Mouse (Mus musculus): Measurements from ENCODE around the gene Abcc3. TPM values are rescaled to one million over a fixed set of nuclear protein-coding genes. Genes with fewer than 3 reads are reported as not detected.

The Abcc3 gene
- total RNA-seq (2021): 1 to 10 TPM; 2.5 to 3.7 TPM
- long read RNA-seq, experiment 1: 0 reads
- long read RNA-seq, experiment 2, partial matches to known transcripts: 0 of 1 reads
- long read RNA-seq, experiment 2, other reads (novel, unspliced or antisense): 1 of 1 reads

DNA sequence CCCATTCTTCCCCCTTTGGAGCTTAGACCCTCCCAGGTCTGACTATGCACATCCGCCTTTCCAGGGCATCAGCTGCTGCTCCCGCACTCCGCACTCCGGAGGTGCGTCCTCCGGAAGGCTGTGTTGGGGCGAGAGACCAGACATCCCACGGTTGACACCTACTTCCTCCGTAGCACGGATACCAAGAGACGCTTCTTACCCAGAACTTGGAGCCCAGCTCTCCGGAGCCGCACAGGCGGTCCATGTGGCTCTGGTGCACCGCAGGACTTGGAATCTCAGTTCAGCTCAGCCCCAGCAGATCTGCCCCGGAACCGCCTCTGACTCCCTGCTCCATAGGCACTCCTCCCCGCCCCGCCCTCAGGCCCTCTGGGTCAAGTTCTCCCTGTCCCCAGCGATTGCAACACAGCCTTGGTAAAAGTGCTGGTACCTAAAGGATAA lies at the start of gene Abcc3:
Gene Abcc3, minus strand, starts transcription at position 326 of the 438 bp plus-strand sequence.
- DNase-seq (ENCODE audit: low spot score in 2 of 2): no peak

DNA sequence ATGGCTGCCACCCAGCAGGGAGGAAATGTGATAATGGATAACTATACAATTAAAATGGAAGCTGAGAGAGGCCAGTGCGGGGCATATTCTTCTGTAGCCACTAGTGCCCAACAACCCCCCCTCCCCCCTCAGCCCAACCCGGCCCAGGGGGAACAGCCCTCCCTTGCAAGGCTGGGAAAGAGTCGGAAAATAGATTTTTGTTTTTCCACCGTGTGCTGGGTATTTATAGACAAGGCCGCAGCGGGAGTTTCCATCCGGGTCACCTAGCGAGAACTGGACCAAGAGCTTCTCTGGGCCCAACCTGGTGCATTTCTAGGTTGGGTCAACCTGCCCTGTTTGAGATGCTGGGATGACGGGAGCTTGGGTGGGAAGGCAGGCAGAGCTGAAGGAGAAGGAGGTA lies 49.0 kb upstream of the Abcc3 start:
- no peak for DNase-seq (ENCODE audit: low spot score in 2 of 2)

DNA sequence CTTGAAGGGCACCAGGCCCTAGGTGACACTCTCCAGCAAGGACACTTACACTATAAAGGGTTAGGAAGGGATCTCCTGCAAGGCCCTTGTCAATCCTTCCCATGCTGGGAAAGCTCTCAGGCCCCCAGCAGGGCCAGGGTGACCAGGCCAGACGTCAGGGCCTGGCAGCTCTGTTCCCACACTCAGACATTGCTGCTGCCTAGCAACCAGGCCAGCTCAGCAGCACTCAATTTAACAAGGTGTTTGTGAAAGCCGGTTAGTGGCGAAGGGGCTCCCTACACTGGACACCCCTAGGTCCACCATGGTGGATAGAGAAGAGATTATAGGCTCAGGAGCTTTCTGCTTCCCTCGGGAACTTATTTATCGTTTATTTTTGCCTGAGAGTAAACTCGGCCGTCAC lies 48.3 kb upstream of the Abcc3 start:
- no peak for DNase-seq (ENCODE audit: low spot score in 2 of 2)

DNA sequence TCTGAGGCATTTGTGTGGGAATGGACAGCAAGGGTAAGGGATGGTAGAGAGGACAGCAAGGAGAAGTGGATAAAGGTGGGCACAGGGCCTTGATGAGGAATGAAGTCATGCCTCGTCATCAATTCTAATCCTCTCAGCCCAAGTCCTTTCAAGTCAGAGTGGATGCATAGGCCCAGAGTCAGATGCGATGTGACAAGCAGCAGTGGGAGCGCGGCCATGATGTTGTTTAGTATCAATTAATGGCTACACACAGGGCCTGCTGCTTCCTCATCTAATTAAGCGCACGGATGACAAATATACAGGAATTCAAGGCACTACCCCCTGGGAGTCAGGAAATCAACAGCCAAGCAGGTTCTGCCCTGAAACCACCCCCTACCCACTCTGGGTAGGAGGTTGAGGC lies 47.6 kb upstream of the Abcc3 start:
- no peak for DNase-seq (ENCODE audit: low spot score in 2 of 2)

DNA sequence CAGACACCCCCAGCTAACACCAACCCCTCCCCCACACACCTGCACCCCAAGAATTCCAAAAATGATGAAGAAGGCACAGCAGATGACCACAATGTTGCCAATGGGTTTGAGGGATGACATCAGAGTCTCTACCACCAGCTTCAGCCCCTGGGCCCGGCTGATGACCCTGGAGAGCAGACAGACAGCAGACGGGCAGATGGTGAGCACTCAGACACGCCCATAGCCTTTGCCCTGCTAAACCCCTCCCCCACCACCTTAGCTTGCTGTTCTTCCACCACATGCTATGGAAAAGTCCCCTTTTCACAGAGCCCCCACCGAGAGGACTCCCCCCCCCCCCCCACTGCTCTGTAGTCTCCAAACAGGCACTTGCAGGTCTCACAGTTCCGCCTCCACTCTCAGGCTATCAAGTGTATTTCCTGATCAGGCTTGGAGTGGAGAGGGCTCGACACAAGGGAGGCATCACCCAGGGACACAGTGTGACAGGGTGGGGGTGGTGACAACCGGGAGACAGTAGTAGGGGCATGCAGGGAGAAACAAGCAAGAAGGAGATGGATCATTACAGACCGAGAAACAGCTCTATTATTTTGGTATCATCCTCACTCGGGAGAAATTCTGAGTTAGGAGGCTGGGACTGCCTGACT lies 36.3 kb upstream of the Abcc3 start:
- DNase-seq (ENCODE audit: low spot score in 2 of 2): no peak

DNA sequence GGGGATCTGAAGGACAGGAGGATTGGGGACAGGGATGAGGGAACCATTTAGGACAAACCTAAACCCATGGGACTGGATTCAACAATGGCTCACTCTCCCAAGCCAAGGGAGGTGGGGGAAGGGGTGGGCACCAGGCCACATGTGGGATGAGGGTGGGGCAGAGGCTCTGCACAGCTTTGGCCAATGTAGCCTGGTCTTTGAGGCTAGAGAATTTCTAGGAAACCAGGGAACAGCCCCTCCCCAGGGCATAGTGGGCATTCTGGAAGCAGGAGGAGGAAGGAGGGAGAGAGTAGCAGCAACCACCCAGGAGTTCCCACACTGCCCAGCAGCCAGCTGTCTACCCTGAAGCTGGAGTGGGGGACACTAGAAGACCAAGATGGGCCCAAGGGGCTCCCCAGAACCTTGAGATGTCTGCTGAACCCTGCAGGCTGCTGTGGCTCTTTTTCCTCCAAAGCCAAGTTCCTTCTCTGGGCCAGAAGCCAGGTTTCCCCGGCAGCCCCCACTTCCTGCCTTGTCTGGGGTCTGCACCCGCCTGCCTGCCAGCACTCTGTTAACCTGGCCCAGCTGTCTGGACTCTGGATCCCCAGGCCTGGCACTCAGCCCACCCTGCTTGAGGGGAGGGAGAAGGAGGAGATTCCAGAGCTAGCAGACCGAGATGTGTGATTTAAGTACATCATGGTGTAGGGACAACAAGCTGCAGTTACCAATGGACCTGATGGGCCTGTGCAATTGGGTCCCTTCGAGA lies 35.5 kb upstream of the Abcc3 start:
- DNase-seq (ENCODE audit: low spot score in 2 of 2): peak in 1 of 2 experiments; percentile 28

DNA sequence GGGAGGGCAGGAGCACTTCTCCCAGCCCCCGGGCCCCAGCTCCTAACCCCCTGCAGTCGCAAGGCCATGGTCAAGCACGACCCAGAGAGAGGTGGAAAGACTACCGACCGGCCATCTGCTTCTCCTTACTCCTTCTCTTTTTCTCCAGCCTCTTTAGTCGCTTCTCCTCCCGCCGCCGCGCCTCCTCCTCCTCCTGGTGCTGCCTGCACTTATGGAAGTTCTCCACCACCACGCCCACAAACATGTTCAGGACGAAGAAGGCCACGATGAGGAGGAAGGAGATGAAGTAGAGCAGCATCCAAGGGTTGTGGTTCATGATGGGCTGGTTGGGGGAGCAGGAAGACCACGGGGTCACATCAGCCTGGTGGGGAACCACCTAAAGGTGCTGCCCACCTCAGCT lies 32.9 kb upstream of the Abcc3 start:
- DNase-seq (ENCODE audit: low spot score in 2 of 2): peak; percentile 57 to 78

DNA sequence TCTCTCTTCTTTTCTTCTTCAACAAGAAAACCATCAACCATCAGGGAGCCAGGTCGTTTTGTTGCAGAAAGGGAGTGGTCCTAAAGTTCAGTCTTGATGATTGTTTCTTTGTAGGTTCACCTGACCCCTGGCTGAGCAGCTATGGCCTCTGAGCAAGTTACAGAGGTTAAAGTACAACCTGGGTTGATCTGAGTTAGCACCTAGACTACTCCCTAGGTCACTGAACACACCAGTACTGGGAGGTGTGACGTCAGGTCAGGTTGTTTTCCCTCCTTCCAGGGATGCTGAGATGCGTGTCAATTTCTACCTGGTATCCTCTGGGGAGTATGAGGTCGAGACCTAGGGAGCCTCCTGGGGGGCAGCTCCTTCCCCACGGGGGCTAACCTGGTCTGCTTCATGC lies 32.4 kb upstream of the Abcc3 start:
- no peak for DNase-seq (ENCODE audit: low spot score in 2 of 2)

DNA sequence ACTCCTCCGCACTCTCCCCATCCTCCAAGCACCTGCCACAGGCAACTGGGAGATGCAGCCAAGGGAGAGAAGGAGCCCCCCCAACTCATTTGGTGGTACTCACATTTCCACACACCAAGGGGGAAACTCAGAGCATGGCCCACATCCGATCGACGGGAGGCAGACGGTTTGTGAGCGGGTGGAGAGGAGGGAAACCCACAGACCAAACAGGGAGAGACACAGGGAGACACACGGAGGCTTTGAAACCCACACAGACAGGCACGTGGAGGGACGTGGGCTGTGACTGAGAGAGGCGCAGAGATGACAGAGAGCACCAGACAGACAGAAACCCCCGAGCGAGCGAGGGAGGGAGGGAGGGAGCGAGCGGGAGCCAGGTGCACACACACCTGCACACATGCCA lies 31.6 kb upstream of the Abcc3 start:
- DNase-seq (ENCODE audit: low spot score in 2 of 2): peak; percentile 26 to 61

DNA sequence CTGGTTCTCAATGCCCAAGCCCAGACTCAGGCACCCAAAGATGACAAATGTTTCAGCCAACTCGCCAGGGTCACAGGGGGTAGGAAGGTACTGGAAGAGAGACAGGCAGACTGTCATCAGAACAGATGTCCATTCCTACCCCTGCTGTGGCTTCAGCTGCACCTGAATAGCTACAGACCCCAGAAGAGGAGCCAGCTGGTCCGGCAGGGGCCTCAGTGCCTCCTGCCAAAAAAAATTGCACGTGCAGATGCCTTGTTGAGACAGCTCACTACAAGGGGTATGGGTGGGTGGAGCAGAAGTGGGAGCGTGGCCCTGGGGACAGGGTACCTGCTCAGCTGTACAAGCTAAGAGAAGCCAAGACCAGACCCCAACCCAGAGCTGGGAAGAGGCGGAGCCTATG lies 31.1 kb upstream of the Abcc3 start:
- no peak for DNase-seq (ENCODE audit: low spot score in 2 of 2)

DNA sequence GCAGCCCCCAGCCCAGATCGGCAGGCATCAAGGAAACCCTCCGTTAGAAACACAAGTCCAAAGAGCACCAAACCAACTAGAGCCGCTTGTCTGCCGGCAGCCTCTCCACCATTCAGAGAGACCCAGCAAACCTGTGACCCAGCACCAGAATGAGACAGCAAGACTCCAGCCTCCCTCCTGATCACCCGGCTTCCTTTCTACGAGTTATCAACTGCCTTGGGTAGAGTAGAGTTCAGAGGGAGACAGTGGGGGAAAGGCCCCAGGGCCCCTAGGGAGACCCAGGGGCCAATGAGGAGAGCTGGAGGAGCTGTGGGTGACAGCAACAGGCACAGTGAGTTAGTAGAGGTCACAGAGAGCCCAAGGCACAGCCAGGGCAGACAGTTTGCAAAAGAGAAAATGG lies 28.2 kb upstream of the Abcc3 start:
- DNase-seq (ENCODE audit: low spot score in 2 of 2): no peak

DNA sequence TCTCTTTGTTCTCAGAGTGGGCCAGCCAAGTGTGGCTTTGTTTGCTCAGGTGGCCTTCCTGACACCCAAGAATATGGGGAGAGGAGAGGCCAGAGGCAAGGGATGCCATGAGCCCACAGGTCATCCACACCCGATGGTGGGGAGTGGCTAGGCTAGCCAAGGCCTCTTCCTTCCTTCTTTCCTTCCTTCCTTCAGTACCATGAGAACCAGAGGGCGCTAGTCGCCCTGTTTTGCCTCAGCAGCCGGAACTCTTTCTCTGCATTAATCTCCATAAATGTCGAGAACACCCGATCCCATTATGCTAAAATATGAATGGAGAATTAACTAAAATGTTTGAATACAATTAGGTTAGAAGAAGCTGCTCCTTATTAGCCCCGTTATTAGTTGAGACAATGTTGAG lies 27.5 kb upstream of the Abcc3 start:
- peak; percentile 50 to 59 for DNase-seq (ENCODE audit: low spot score in 2 of 2)

DNA sequence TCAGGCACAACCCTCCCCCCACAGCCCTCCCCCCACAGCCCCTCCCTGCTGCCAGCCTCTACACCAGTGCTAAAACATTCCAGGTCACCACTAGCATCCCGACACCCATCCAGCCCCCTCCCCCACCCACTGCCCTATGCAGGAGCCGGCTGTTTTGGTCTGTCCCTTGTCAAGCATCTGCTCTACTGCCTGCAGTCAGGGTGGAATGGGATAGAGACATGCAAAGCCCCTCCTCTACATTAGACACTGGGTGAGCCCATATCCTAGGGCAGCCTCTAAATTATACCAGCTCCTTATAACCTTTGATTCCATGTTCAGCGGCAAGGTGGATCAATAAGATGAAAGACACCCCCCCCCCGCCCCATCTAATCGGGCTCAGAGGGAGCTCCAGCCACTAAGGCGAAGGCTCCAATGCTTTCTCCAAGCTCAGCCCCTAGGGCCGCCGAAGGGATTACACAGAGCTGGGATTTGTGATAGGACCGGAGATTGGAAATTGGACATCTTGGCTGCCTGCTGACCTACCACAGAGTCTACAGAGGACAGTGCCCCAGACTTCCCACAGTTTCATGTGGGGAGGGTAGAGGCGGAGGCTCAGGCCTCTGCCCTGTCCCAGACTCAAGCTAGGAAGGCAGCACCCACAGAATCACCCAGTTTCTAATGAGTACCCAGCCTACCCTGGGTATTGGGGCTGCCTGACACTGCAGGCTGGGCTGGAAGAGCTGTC lies 26.4 kb upstream of the Abcc3 start:
- no peak for DNase-seq (ENCODE audit: low spot score in 2 of 2)

DNA sequence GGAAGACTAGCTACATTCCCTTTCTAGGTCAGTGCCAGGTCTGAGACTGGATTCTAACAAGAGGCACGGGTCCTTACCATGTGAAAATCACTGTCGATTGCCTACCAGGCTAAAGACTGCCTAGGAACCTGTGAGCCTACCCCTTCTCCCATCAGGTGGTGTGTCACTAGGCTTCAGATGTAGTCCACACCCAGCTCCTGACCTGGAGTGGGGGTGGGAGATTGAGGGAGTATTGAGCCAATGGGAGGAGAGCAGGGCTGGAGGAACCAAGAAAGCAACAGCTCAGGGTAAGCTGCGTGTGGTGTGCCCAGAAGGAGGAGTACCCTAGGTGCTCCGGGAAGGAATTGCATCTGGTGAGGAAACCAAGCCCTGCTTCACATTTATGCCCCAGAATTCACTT lies 21.2 kb upstream of the Abcc3 start:
- DNase-seq (ENCODE audit: low spot score in 2 of 2): no peak

DNA sequence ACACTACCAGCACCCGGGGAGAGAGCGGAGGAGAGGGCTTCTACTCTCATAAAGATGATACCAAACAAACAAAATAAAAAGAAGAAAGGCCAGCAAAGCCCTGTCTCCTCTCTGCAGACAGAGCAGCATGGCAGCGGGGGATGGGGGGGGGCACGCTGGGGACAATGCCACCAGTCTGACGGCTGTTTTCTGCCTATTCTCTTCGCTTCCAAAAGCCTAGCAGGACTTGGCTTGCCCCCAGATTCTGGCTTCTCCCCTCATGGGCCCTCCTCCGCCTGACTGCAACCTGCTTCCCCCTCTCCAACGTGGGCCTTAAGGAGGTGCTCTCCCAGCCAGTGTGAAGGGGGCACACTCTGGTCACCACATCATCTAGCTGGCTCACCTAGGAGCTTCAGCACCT lies 20.7 kb upstream of the Abcc3 start:
- peak; percentile 38 to 50 for DNase-seq (ENCODE audit: low spot score in 2 of 2)

DNA sequence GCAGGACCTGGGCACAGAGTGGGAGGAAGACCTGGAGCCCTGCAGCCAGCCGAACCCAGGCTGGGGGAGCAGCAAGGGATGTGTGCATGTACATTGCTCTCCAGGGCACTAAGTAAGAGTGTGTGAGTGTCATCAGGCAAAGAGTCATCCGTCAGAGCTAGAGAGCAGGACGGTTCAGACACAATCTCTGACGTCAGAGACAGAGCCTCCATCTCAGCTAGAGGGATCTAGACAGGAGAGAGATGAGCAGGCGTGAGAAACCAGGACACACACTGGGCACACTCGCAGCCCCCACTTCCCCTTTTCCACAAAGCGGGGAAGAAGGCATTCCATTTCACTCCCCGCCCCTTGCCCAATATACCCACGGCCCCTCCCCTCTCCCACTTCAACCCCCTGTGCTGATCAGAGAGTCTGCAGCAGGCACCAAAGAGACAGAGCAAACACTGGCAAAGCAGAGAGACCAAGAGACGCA lies 20.2 kb upstream of the Abcc3 start:
- DNase-seq (ENCODE audit: low spot score in 2 of 2): peak; percentile 33 to 47

DNA sequence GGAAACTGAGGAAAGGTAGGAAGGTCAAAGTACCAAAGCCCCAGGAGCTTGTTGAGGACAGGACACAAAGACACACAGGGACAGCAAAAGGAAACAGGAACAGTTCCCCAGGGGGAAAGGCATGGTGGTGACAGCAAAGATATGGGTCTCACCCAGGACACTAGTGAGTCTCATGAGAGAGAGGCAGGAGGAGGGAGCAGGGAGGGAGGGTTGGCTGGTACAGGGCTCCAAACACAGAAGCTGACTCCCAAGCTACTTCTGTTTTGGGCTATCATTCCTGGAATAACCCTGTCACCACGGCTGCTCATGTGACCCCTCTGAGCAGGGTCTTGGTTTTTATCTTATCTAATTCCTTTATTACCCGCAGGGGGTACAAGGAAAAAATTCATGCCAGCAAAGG lies 19.8 kb upstream of the Abcc3 start:
- no peak for DNase-seq (ENCODE audit: low spot score in 2 of 2)

DNA sequence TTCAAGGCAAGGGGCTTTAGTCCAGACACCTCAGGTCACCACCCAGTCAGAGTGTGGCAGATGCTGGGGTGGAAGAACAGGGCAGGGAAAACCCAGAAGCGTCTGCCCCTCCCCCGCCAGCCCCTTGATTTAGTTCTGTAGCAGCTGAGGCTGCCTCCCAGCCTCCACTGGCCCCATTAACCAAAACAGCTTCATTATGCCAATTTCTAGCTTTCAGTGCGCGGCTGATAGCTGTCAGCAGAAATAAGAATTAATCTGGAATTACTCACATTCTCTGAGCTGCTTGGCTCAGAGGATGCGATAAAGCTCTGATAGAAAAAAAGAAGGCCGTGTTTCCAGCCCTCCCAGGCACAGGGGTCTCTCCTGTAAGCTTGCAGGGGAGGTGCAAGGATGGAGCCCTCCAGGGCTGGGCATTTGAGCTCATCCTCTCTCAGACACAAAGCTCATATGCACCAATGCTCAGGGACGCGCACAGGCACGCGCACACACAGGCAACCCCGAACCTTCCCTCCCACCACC lies 15.1 kb upstream of the Abcc3 start:
- no peak for DNase-seq (ENCODE audit: low spot score in 2 of 2)

DNA sequence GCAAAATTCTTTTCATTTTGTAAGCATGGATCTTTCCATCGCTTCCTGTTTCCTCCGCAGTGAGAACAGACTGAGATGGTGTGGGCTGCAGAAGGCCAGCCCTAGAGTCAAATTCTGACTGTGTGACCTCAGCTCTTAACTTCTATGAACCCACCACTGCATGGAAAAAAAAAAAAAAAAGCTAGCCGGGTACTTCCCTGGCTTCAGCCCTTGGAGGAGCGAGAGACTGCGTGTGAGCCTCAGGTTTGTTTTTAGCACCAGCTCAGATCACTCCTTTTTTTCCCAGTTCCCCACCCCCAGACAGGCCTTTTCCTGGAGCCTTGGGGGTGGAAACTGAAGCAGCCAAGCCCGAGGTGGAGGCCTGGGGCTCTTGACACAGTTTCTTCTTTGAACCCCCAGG lies 12.6 kb upstream of the Abcc3 start:
- DNase-seq (ENCODE audit: low spot score in 2 of 2): peak; percentile 61 to 62

DNA sequence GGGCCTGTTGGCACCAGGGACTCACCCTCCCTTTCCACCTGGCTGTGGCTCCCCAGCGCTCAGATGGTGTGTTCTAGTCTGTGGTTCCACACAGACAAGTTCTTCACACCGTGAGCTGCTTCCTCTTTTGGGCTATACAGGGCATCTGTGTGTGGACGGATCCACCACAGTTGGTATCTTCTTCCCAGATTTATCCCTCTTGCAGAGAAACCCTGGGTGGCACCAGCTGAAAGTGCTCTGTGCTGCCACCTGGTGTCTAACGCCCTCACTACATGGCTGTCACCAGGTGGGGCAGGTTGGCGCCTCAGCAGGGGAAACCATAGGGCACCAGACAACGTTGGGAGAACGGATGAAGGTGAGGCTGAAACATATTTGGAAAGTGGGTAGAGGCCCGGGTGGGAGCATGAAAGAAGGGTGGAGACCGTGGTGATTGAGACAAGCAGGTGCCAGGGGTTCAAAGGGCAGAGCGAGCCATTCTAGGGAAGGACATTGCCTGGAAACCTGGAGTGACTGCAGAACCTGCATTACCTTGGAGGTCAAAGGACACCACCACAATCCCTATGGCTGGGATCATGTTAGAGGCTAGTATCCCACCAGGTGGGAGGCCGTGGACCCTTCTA lies 12.0 kb upstream of the Abcc3 start:
- peak; percentile 86 to 93 for DNase-seq (ENCODE audit: low spot score in 2 of 2)

DNA sequence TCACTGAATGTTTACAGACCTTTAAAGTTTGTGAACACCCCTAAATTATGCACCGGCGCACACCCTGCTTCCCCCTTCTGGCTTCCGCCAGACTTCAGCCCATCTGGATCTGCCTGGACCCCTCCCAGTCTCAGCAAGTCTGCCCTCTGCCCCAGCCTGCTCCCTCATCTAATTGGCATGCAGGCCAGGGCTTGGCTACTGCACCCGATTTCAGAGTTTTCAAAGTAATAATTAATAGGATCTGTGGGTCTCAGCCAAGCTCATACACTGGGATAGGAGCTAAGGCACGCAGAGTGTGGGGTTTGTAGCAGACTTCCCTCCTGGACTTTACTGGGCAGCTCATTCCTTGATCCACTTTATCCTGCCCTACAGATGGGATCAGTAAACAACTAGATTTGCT lies 11.4 kb upstream of the Abcc3 start:
- no peak for DNase-seq (ENCODE audit: low spot score in 2 of 2)

Data from left cerebral cortex, adult 18-20 months (tissue).